Mouse (Mus musculus): Measurements from ENCODE around the gene Rheb.
"Not testable (repeated sequence)": the region's sequence is repeated elsewhere in the genome, so short reads cannot be mapped to it uniquely, and the experiment has no call there.

Gene Rheb

DNA sequence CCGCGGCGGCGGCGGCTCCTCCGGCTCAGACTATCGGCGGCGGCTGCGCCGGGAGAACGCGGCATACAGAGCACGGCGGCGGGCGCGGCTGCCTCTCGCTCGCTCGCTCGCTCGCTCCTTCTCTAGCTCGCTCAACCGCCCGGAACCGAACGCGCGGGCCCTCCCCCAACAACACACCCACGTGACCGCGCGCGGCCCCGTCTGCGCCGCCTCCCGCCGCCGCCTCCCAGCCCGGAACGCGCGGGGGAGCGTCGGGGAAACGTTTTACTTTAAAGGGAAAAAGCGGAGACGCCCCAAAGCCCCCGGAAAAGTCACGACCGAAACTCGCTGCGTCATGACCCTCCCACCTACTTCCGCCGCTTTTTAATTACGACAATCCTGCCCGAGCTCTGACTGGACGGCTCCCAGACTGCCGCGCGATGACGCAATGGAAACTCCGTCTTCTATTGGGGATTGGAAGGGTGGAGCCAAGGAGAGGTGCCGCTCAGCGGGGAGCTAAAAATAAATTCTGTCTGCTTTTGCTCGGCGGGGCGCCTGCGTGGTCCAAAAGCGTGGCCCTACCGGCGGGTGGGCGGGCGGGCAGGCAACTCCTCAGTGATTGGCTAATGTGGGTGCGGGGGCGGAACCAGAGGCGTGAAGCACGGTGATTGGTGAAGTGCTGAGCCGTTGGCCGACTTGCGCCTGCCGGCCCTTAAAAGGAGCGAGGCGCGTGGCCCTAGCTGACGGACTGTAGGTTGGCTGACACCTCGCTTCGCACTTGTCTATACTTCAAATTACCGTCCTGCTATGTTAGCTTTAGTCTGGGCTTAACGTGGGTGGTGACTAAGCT is at the start of gene Rheb:
TSS of gene Rheb (minus strand) at position 351 of the 829 bp plus-strand sequence.
- peak; percentile 96 for DNase-seq (ENCODE audit: low spot score)

DNA sequence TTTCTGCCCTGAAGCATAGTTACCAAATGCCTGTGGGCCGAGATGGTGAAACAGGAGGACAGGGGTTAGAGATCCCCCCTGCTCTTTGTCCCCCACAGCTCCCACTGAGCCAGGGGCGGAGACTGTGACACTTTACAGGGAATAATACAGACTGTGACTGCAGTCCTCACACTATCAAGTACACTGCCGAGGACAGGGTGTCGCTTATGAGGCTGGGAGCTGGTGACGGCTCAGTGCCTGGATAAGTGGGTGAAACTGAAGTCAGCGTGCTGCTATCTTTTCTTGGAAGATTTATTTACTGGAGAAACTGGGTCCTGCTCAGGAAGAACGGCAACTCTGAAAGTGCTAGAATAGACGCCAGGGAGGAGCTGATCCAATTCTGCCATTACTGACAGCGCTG is 47.4 kb upstream of the Rheb start:
- no peak for DNase-seq (ENCODE audit: low spot score)

- DNase-seq (ENCODE audit: low spot score), result no peak
These were observed 46.6 kb upstream of the Rheb start for GRCm38 (mm10) chr5:24888874-24889591.

GRCm38 (mm10) chr5:24887271-24887670 is 44.8 kb upstream of the Rheb start:
- DNase-seq (ENCODE audit: low spot score), result no peak

DNA sequence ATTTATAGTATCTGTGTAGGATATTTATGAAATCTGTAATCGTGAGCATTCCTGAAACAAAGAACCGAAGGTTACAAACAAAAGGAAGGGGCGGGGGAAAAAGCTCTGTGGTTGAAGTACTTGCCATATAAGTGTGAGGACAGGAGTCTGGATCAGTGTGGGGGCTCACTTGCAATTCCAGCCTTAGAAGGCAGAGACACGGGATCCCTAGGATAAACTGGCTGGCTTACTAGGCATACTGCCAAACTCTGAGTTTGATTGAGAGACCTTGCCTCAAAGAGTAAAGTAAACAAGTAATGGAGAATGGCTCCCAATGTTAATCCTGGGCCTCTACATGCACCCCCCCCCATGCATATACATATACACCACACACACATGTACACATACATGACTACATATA is 36.3 kb upstream of the Rheb start:
- DNase-seq (ENCODE audit: low spot score), result no peak

GRCm38 (mm10) chr5:24877836-24878624 is 35.6 kb upstream of the Rheb start:
- no peak for DNase-seq (ENCODE audit: low spot score)

- no peak for DNase-seq (ENCODE audit: low spot score)
These were observed 34.2 kb upstream of the Rheb start for GRCm38 (mm10) chr5:24876653-24877052.

DNA sequence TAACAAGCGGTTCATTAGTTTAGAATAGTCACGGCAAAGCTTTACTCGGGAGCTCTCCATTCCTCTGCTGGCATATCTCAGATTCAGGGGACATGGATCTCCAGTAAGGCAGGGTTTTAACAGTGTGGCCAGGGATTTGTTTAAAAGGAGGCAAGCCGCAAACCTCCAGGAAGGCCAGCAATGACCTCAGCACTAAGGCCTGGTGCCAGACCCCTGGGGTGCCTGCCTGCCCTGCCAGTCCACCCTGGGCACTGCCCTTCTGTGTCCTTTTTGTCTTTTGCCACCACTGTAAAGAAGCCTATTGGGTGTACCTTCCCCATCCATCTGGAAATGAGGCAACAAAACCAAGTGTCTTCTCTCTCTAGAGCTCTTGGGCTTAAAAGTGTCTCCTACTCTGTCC is 31.7 kb upstream of the Rheb start:
- DNase-seq (ENCODE audit: low spot score), result no peak

DNA sequence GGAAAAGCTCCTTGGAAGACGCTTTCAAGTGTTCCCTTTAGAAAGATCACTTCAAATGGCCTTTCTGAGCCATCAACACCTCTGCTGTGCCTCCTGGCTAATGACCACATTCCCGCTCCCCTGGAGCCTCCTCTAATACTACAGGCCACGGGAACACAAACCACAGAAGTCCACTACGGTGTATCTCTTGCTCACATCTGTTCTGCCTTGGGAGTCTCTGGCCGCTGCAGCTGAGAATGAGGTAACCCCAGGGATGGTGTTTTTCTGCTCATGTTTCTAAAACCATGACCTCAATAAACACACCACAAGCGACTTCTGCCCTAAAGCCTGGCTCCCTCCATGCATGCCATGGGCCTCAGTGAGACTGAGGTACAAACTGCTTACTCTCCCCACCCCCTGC is 30.8 kb upstream of the Rheb start:
- no peak for DNase-seq (ENCODE audit: low spot score)

DNA sequence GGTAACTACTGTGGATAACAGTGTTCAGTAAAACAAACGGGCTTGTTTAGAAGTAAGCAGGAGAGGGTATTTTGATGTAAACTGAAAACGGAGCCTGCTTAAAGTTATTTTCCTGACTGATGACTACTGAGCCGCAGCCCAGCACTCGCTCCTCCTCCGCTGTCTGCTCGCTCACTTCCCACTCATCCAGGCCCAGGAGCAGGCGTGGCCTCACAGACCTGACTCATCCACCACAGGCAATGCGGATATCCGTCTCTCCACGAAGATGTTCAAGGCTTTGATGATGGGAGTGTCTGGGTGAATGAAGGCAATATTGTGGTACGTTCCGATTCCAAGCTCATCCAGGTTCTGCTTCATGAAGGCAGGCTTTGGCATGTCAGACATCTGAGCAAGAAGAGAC is 28.9 kb upstream of the Rheb start:
- DNase-seq (ENCODE audit: low spot score), result no peak

GRCm38 (mm10) chr5:24869796-24870289 is 27.4 kb upstream of the Rheb start:
- no peak for DNase-seq (ENCODE audit: low spot score)

DNA sequence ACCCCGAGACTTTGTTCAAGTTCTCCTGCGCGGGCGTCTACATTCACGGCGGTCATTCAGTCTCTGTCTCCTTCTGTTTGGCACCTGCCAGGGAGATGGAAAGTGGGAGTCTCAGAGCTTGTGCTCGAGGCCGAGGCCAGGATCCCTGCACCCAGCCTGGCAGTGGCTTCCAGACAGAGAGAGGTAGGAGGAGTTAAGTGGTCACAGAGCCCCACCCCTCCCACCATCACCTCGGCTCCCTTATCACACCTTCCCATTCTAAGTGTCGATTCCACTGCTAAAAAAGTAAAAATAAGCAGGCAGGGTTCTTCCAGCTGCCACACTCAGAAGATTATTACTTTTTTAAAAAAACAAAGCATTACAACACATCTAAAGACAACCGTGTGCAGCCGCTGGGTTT is 21.4 kb upstream of the Rheb start:
- DNase-seq (ENCODE audit: low spot score), result no peak

- DNase-seq (ENCODE audit: low spot score), result no peak
These were observed 19.1 kb upstream of the Rheb start for GRCm38 (mm10) chr5:24861449-24861930.

- no peak for DNase-seq (ENCODE audit: low spot score)
These were observed 18.4 kb upstream of the Rheb start for GRCm38 (mm10) chr5:24860635-24861448.

DNA sequence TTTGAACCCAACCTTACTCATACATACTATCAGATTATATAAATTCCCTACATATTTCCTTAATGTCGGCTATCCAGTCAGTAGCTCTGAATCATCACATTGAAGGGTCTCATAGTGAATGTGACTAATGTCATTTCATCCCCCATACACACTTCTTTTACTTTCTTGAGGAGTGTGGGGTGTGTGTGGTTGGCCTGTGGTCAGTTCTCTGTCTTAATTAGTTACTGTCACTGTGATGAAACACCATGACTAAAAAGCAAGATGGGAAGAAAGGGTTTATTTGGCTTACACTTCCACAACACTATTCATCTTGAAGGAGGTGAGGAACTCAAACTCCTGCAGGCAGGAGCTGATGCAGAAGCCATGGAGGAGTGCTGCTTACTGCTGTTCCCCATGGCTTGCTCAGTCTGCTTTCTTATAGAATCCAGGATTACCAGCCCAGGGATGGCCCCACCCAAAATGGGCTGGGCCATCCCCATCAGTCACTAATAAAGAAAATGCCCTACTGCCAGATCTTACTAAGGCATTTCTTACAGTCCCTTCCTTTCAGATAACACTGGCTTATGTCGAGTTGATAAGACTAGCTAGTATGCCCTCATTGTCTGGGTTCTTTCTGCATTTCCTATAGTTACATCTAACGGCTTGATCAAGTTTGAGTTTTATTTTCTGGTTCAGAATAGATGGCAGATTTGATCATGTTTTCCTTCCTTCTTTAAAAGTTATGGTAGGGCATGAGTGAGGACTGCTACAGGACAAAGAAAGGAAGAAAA is 17.5 kb upstream of the Rheb start:
- no peak for DNase-seq (ENCODE audit: low spot score)

GRCm38 (mm10) chr5:24854827-24855600 is 12.6 kb upstream of the Rheb start:
- DNase-seq (ENCODE audit: low spot score), result no peak

- no peak for DNase-seq (ENCODE audit: low spot score)
These were observed 11.8 kb upstream of the Rheb start for GRCm38 (mm10) chr5:24854256-24854655.

GRCm38 (mm10) chr5:24848261-24848660 is 5.8 kb upstream of the Rheb start:
- DNase-seq (ENCODE audit: low spot score), result not testable (repeated sequence)

- no peak for DNase-seq (ENCODE audit: low spot score)
These were observed 1.4 kb upstream of the Rheb start for GRCm38 (mm10) chr5:24843841-24844240.

DNA sequence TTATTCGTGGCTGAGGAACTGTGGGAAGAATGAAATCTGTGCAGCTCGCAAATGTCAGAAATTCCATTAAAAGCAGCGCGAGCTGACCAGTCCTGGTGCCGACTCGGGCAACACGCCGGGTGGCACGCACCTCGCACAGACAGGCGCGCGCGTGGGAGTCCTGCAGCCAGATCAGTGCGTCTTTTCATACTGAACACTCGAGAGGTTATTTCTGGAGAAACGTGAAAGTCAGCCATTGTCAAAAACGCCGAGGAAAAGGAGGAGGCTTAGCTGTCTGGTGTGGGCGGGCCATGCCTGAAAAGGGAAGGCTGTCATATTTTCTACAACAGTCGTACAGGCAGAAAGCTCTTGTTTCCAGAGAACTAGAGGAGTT is 665 bp upstream of the Rheb start:
- no peak for DNase-seq (ENCODE audit: low spot score)

All from urinary bladder, postnatal 10 days (tissue).